Mouse (Mus musculus): ENCODE measurements at regions not wholly inside any gene's neighbourhood (a gene's known extent, or its start where the extent isn't known, plus 50 kb on each side); places are given as distances from the start of the nearest gene placed in this dataset.

- no peak for ATAC-seq (replicated peaks; ENCODE audit: insufficient number of reproducible peaks, insufficient read depth, low FRiP score, low read depth)
- H3K9me3 ChIP-seq (replicated peaks): no peaks in the 10 kb centered on the region
- no peaks in the 10 kb centered on the region for H3K27me3 ChIP-seq
- no peak overlapping the region for H3K9ac ChIP-seq
- no peak overlapping the region for H3K27ac ChIP-seq
- H3K4me2 ChIP-seq: no peak overlapping the region
- H3K36me3 ChIP-seq: no peaks in the 10 kb centered on the region
- H3K4me3 ChIP-seq: no peak overlapping the region
- H3K4me1 ChIP-seq (replicated peaks): no peaks in the 10 kb centered on the region
These were observed 66.5 kb upstream of the Hccs start for GRCm38 (mm10) chrX:169386640-169387039.
